Mouse (Mus musculus) ES-Bruce4 (cell line): ENCODE measurements at regions not wholly inside any gene's neighbourhood (a gene's known extent, or its start where the extent isn't known, plus 50 kb on each side); places are given as distances from the start of the nearest gene placed in this dataset.

ENCODE experiments used
- CTCF ChIP-seq: IDR thresholded peaks from one replicate; pipeline ENCODE4 v1.8.1; 2011; ENCODE audit warnings: low read depth, low read length
- EP300 ChIP-seq: IDR thresholded peaks from 2 replicates; pipeline ENCODE4 v1.6.1; 2011; ENCODE audit warnings: low read depth, low read length; ENCODE audit not compliant: insufficient read depth
- POLR2A ChIP-seq: IDR thresholded peaks from one replicate; pipeline ENCODE4 v1.8.1; 2011; ENCODE audit warnings: low read length; ENCODE audit not compliant: insufficient read depth

DNA sequence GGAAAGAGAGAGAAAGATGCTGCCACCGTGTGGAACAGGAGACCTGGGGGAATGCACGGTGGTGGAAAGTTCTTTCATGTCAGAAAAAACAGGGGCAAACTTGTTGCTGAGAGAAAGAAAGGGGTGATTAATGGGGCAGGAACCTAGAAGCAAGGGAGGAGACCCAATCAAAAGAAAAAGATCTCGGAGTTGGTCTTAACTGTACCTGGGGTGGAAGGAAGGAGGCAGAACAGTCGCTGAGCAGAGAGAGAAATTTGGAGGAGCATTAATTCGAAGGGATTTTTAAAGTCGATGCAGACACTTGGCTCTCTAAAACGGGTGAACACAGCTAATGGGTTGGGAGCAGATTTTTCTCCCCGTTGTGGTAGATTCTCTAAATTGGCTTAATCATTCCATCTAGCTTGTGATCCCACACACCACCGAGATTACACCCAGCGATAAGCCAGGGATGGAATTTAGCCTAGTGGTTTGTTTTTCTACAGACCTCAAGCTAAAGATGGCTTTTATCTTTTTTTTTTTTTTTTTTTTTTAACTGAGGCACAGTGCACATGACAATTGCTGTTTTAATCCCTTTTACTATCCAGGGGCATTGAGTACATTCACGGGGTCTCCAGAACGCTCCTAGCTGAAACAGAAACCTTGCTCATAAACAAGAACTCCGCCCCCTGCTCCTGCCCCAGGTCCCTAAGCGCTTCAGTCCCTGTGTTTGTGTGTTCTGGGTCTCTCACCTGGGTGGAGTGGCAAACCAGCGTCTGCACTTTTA is 73.1 kb upstream of the Cpm start:
- TF ChIP-seq CTCF (no peak), POLR2A (no peak), EP300 (no peak)
